Comparison of ENCODE assay signal across 13 mouse cellular contexts in genomic region chr6:89046476-89046875, GRCm38 (mm10).
DNase-seq lines count a peak whose midpoint lies in the region; ATAC-seq and TF ChIP-seq lines count a peak whose summit lies in the region.
"Had no signal": no experiment of that assay in that cellular context is flagged by ENCODE, and none has a peak within 500 bp of the region (broad histone marks: within the 10 kb centered on the region; RNA-seq: fewer than 3 reads in every experiment).

No protein-coding gene starts in this region.

- no peak overlapping the region for H3K27ac ChIP-seq in kidney, postnatal 0 days
- no peak overlapping the region for H3K27ac ChIP-seq in kidney, embryonic 16.5 days (ENCODE audit: low read length)
- no peak overlapping the region for H3K27ac ChIP-seq in midbrain, postnatal 0 days (ENCODE audit: low read depth, low read length)
- H3K27ac ChIP-seq in midbrain, embryonic 13.5 days = no peak overlapping the region
- H3K27ac ChIP-seq: embryonic facial prominence, embryonic 10.5 days; forebrain, embryonic 13.5 days; hindbrain, embryonic 13.5 days; lung, embryonic 15.5 days had no signal

- no peaks in the 10 kb centered on the region for H3K36me3 ChIP-seq in kidney, postnatal 0 days (ENCODE audit: insufficient read depth, low read length)
- H3K36me3 ChIP-seq in kidney, embryonic 16.5 days (ENCODE audit: insufficient read depth, low read length) = no peaks in the 10 kb centered on the region
- H3K36me3 ChIP-seq in midbrain, postnatal 0 days (ENCODE audit: insufficient read depth, low read length) = no peaks in the 10 kb centered on the region
- no peaks in the 10 kb centered on the region for H3K36me3 ChIP-seq in midbrain, embryonic 13.5 days
- H3K36me3 ChIP-seq: embryonic facial prominence, embryonic 10.5 days; hindbrain, embryonic 13.5 days; lung, embryonic 15.5 days had no signal

- no peaks in the 10 kb centered on the region for H3K9me3 ChIP-seq in kidney, postnatal 0 days (replicated peaks; ENCODE audit: low read length)
- H3K9me3 ChIP-seq in kidney, embryonic 16.5 days (ENCODE audit: low read length) = 0 out of 2 replicates have a peak, but pooled peaks cover 4% of the 10 kb centered on the region
- no peaks in the 10 kb centered on the region for H3K9me3 ChIP-seq in midbrain, postnatal 0 days (ENCODE audit: low read length)
- no peaks in the 10 kb centered on the region for H3K9me3 ChIP-seq in midbrain, embryonic 13.5 days
- H3K9me3 ChIP-seq: embryonic facial prominence, embryonic 10.5 days; forebrain, embryonic 13.5 days; hindbrain, embryonic 13.5 days; lung, embryonic 15.5 days had no signal

- no peaks in the 10 kb centered on the region for H3K27me3 ChIP-seq in kidney, postnatal 0 days (ENCODE audit: insufficient read depth, low read length)
- H3K27me3 ChIP-seq in kidney, embryonic 16.5 days (ENCODE audit: insufficient read depth, low read length) = no peaks in the 10 kb centered on the region
- no peaks in the 10 kb centered on the region for H3K27me3 ChIP-seq in midbrain, postnatal 0 days (ENCODE audit: insufficient read depth, low read length)
- no peaks in the 10 kb centered on the region for H3K27me3 ChIP-seq in midbrain, embryonic 13.5 days

- TF ChIP-seq CTCF in kidney, postnatal 0 days (IDR thresholded peaks at IDR 0.05; ENCODE audit: low read depth) = peak; percentile 46
- peak; percentile 64 for TF ChIP-seq CTCF in midbrain, postnatal 0 days (IDR thresholded peaks at IDR 0.05)

- H3K9ac ChIP-seq in kidney, postnatal 0 days (ENCODE audit: low read depth, low read length) = no peak overlapping the region
- H3K9ac ChIP-seq in kidney, embryonic 16.5 days (replicated peaks; ENCODE audit: low read length) = no peak overlapping the region
- H3K9ac ChIP-seq in midbrain, postnatal 0 days (replicated peaks; ENCODE audit: low read length, poor library complexity, severe bottlenecking) = no peak overlapping the region
- H3K9ac ChIP-seq in midbrain, embryonic 13.5 days (replicated peaks) = no peak overlapping the region
- H3K9ac ChIP-seq: forebrain, embryonic 13.5 days; hindbrain, embryonic 13.5 days; lung, embryonic 15.5 days had no signal

- WGBS in kidney, postnatal 0 days = 80% methylated on average over 2 of the region's 2 CpGs
- WGBS in kidney, embryonic 16.5 days = 86% methylated on average over 2 of the region's 2 CpGs
- WGBS in midbrain, postnatal 0 days = 85% methylated on average over 2 of the region's 2 CpGs
- 85% methylated on average over 2 of the region's 2 CpGs for WGBS in midbrain, embryonic 13.5 days

- no peak for ATAC-seq in kidney, postnatal 0 days (replicated peaks; ENCODE audit: low FRiP score, low read depth)
- ATAC-seq in kidney, embryonic 16.5 days (ENCODE audit: low FRiP score, low TSS enrichment) = no peak
- no peak for ATAC-seq in midbrain, postnatal 0 days (ENCODE audit: low FRiP score)
- ATAC-seq in midbrain, embryonic 13.5 days = no peak
- ATAC-seq: forebrain, embryonic 13.5 days; midbrain, embryonic 16.5 days had no signal

- no peak overlapping the region for H3K4me3 ChIP-seq in kidney, postnatal 0 days (replicated peaks; ENCODE audit: low read depth, low read length)
- H3K4me3 ChIP-seq in kidney, embryonic 16.5 days (ENCODE audit: low read length) = no peak overlapping the region
- H3K4me3 ChIP-seq in midbrain, postnatal 0 days (ENCODE audit: low read depth, low read length) = no peak overlapping the region
- H3K4me3 ChIP-seq in midbrain, embryonic 13.5 days (replicated peaks) = no peak overlapping the region
- H3K4me3 ChIP-seq: embryonic facial prominence, embryonic 10.5 days; forebrain, embryonic 13.5 days; hindbrain, embryonic 13.5 days; lung, embryonic 15.5 days had no signal

- peak; percentile 18 for DNase-seq in adrenal gland, postnatal 14 days
- no peak for DNase-seq in adrenal gland, adult 8-10 months
- no peak for DNase-seq in kidney, postnatal 0 days (ENCODE audit: low spot score)
- DNase-seq in midbrain, postnatal 0 days (ENCODE audit: low spot score) = no peak
- DNase-seq in induced T-regulatory cell, adult 2 months (ENCODE audit: low read depth) = peak; percentile 28
- DNase-seq in urinary bladder, postnatal 25 days (ENCODE audit: low spot score) = no peak

- no peaks in the 10 kb centered on the region for H3K4me1 ChIP-seq in kidney, postnatal 0 days (replicated peaks; ENCODE audit: insufficient read depth, low read length)
- no peaks in the 10 kb centered on the region for H3K4me1 ChIP-seq in kidney, embryonic 16.5 days (ENCODE audit: insufficient read depth, low read length)
- 0 out of 2 replicates have a peak, but pooled peaks cover 9% of the 10 kb centered on the region for H3K4me1 ChIP-seq in midbrain, postnatal 0 days (ENCODE audit: insufficient read depth, low read length)
- peaks cover 8% of the 10 kb centered on the region; the same call in 1 of the 2 replicates for H3K4me1 ChIP-seq in midbrain, embryonic 13.5 days (replicated peaks)
- H3K4me1 ChIP-seq: forebrain, embryonic 13.5 days had no signal

- H3K4me2 ChIP-seq in kidney, postnatal 0 days (ENCODE audit: low read length) = no peak overlapping the region
- H3K4me2 ChIP-seq in kidney, embryonic 16.5 days (replicated peaks; ENCODE audit: low read depth, low read length) = no peak overlapping the region
- H3K4me2 ChIP-seq in midbrain, postnatal 0 days (ENCODE audit: low read depth, low read length, poor library complexity, severe bottlenecking) = no peak overlapping the region
- H3K4me2 ChIP-seq in midbrain, embryonic 13.5 days (replicated peaks) = no peak overlapping the region
- H3K4me2 ChIP-seq: forebrain, embryonic 13.5 days; hindbrain, embryonic 13.5 days; lung, embryonic 15.5 days had no signal

Comparison
In these comparisons a context has a peak if more than half of its experiments do, and no peak if none do; other contexts are left out.
1. DNase-seq: peak in adrenal gland, postnatal 14 days (single experiment) and induced T-regulatory cell, adult 2 months (single experiment); none in adrenal gland, adult 8-10 months (single experiment), kidney, postnatal 0 days (single experiment), midbrain, postnatal 0 days (single experiment) and urinary bladder, postnatal 25 days (single experiment).